Mouse (Mus musculus) forebrain, embryonic 11.5 days (tissue): Measurements from ENCODE around the gene Serpini2. TPM values are rescaled to one million over a fixed set of nuclear protein-coding genes. Genes with fewer than 3 reads are reported as not detected.
"Not testable (repeated sequence)": the region's sequence is repeated elsewhere in the genome, so short reads cannot be mapped to it uniquely, and the experiment has no call there.

Experiments used
- ATAC-seq: fragments of 200-750 bp; cut with Nextera tagmentation; replicated peaks from 2 replicates; pipeline ENCODE4 v1.8.0; 2017; ENCODE audit warnings: moderate TSS enrichment; ENCODE audit not compliant: low FRiP score
- DNase-seq: peaks from one replicate; pipeline ENCODE4 v3.0.0-alpha.2; 2017; ENCODE audit warnings: low spot score
- H3K27ac ChIP-seq: fragments of 300-500 bp; sonication (generic); 2 replicates; pipeline ENCODE4 v1.5.1; 2014; ENCODE audit warnings: low read depth, low read length
- H3K27me3 ChIP-seq: fragments of 300-500 bp; sonication (generic); 2 replicates; pipeline ENCODE4 v1.6.1; 2014; ENCODE audit warnings: mild to moderate bottlenecking, low read length, mixed read lengths; ENCODE audit not compliant: control insufficient read depth, insufficient read depth
- H3K36me3 ChIP-seq: fragments of 300-500 bp; sonication (generic); 2 replicates; pipeline ENCODE4 v1.6.1; 2014; ENCODE audit warnings: mild to moderate bottlenecking, low read length, moderate library complexity, mixed read lengths; ENCODE audit not compliant: control insufficient read depth, insufficient read depth
- H3K4me1 ChIP-seq: fragments of 300-500 bp; sonication (generic); replicated peaks from 2 replicates; pipeline ENCODE4 v1.6.1; 2014; ENCODE audit warnings: low read length, mixed read lengths; ENCODE audit not compliant: control insufficient read depth, insufficient read depth
- H3K4me2 ChIP-seq: fragments of 300-500 bp; sonication (generic); 2 replicates; pipeline ENCODE4 v1.6.1; 2014; ENCODE audit warnings: low read depth, mild to moderate bottlenecking, low read length, moderate library complexity, mixed read lengths; ENCODE audit not compliant: severe bottlenecking
- H3K4me3 ChIP-seq: fragments of 300-500 bp; sonication (generic); 2 replicates; pipeline ENCODE4 v1.5.1; 2014; ENCODE audit warnings: low read depth, low read length
- H3K9ac ChIP-seq: fragments of 300-500 bp; sonication (generic); 2 replicates; pipeline ENCODE4 v1.6.1; 2014; ENCODE audit warnings: low read length
- H3K9me3 ChIP-seq: fragments of 300-500 bp; sonication (generic); 2 replicates; pipeline ENCODE4 v1.6.1; 2016; ENCODE audit warnings: low read length, mixed read lengths; ENCODE audit not compliant: control insufficient read depth
- WGBS: fragments of 180-500 bp; shearing (Covaris S2); extraction: QIAGEN DNeasy Blood & Tissue Kit; methylation state at CpG from one replicate; pipeline ENCODE4 v1.1.7; 2014; 5-methylcytosine and 5-hydroxymethylcytosine counted together
- polyA plus RNA-seq: library from polyadenylated mRNA; unstranded; fragments of >200 nt; fragmentation: Nextera tagmentation; extraction: Ambion mirVana; gene quantifications from 2 replicates; pipeline ENCODE4 v1.2.1, GENCODE M21; 2014

Serpini2 gene
- polyA plus RNA-seq = not detected in 2 replicates

DNA sequence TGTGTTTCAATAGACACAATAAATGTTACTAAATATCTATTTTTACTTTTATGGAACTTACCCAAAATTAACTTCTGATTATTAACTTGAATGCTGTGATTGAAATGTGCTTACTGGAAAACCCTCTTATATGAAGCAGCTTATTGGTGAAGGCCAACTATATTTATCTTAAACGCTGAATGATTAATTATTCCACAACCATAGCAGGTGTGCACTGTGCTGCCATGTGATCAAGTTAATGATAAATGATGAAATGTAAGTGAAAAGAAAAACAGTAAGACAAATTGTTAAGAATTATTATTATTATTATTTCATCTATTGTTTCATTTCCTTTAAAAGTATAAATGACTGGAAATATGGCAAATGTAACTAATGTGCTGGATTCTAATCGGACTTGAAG is at the start of gene Serpini2:
Serpini2 (minus strand) TSS at position 101 of the 400 bp plus-strand sequence.
- no peak for DNase-seq
- H3K4me1 ChIP-seq = no peaks in the 10 kb centered on the region
- H3K36me3 ChIP-seq = no peaks in the 10 kb centered on the region
- no peak within 1 kb of the TSS for H3K4me2 ChIP-seq
- no peak for ATAC-seq
- no peak within 1 kb of the TSS for H3K4me3 ChIP-seq
- H3K27me3 ChIP-seq = no peaks in the 10 kb centered on the region
- no peaks in the 10 kb centered on the region for H3K9me3 ChIP-seq
- 90% methylated on average over 2 of the region's 2 CpGs for WGBS
- H3K9ac ChIP-seq = no peak within 1 kb of the TSS
- H3K27ac ChIP-seq = no peak within 1 kb of the TSS

DNA sequence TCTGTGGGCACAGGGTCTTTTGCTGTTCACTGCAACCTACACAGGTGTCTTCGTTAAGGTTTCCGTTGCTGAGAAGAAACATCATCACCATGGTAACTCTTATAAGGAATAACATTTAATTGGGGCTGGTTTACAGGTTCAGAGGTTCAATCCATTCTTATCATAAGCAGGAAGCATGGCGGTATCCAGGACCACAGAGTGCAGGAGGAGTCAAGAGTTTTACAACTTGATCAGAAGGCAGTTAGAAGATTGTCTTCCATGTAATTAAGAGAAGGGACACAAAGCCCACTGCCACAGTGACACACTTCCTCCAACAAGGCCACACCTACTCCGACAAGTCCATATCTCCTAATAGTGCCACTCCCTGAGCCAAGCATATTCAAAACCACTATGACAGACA is 39.0 kb upstream of the Serpini2 start:
- no peaks in the 10 kb centered on the region for H3K9me3 ChIP-seq
- 81% methylated on average over 4 of the region's 4 CpGs for WGBS
- H3K27ac ChIP-seq = no peak overlapping the region
- H3K36me3 ChIP-seq = no peaks in the 10 kb centered on the region
- H3K4me2 ChIP-seq = no peak overlapping the region
- DNase-seq (no peak), ATAC-seq (no peak)
- no peaks in the 10 kb centered on the region for H3K27me3 ChIP-seq
- no peak overlapping the region for H3K9ac ChIP-seq
- H3K4me3 ChIP-seq = no peak overlapping the region
- H3K4me1 ChIP-seq = no peaks in the 10 kb centered on the region

DNA sequence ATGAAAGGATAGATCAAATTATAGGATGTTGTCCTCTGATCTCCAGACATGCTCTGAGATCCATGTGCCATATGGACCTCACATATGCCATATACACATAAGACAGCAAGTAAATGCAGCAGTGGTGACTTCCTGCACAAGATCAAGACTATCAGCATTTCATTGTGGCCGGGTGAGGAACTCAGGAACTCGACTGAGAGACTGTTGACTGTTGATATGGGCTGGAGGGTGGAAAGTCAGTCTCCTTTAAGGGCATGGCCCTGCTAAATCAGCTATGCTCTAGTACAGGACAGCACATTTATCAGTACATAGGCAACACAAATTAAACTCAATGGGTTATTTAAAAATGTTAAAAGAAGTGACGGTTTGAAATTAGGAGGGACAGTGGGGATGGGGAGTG is 38.4 kb upstream of the Serpini2 start:
- ATAC-seq = no peak
- Histone ChIP-seq H3K27me3 (no peaks in the 10 kb centered on the region), H3K4me3 (no peak overlapping the region), H3K9ac (no peak overlapping the region), H3K27ac (no peak overlapping the region), H3K4me1 (no peaks in the 10 kb centered on the region), H3K9me3 (no peaks in the 10 kb centered on the region), H3K4me2 (no peak overlapping the region), H3K36me3 (no peaks in the 10 kb centered on the region)
- whole genome bisulfite sequencing = 84% methylated on average over 3 of the region's 3 CpGs
- DNase-seq = no peak

DNA sequence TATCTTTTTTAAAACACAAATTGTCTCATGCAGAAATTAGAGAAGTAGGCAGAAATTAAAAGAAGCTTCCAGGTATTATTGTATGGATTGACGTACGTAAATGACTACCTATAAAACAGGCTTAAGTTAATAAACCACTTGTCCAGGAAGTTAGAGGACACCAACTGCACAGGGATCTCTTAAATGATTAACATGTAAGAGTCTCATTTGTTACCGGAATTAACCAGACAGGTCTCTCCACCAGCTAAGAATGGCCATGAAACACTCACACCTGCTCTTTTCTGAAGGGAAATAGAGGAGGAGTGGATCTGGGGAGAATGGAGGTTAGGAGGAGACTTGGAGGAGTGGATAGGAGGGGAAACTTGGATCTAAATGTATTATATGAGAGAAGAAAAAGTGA is 35.7 kb upstream of the Serpini2 start:
- Histone ChIP-seq H3K36me3 (no peaks in the 10 kb centered on the region), H3K27me3 (no peaks in the 10 kb centered on the region), H3K9ac (no peak overlapping the region), H3K4me3 (no peak overlapping the region), H3K27ac (no peak overlapping the region), H3K9me3 (no peaks in the 10 kb centered on the region), H3K4me1 (no peaks in the 10 kb centered on the region), H3K4me2 (no peak overlapping the region)
- no peak for DNase-seq
- WGBS = 93% methylated on average over 3 of the region's 3 CpGs
- no peak for ATAC-seq

DNA sequence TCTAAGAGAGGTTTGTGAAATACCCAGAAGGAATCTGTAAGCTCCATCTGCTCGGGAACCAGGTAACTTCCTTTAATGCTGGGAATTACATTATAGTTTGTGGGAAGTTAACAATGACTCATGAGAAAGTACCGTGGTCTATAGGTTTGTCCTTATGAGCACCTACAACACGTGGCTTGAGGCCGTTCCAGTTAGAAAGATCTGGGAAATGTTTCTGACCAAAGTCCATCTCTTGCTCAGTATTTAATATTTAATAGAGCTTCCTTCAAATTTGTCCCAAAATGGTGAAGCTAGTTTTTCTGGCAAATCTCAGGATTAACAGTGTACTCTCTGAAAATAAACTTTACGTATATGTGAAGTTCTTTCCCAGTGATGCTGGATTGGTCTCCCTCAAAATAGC is 34.7 kb upstream of the Serpini2 start:
- Histone ChIP-seq H3K27me3 (no peaks in the 10 kb centered on the region), H3K4me3 (no peak overlapping the region), H3K4me2 (no peak overlapping the region), H3K9ac (no peak overlapping the region), H3K4me1 (no peaks in the 10 kb centered on the region), H3K36me3 (no peaks in the 10 kb centered on the region), H3K27ac (no peak overlapping the region), H3K9me3 (no peaks in the 10 kb centered on the region)
- 91% methylated on average over 5 of the region's 5 CpGs for WGBS
- ATAC-seq (no peak), DNase-seq (no peak)

DNA sequence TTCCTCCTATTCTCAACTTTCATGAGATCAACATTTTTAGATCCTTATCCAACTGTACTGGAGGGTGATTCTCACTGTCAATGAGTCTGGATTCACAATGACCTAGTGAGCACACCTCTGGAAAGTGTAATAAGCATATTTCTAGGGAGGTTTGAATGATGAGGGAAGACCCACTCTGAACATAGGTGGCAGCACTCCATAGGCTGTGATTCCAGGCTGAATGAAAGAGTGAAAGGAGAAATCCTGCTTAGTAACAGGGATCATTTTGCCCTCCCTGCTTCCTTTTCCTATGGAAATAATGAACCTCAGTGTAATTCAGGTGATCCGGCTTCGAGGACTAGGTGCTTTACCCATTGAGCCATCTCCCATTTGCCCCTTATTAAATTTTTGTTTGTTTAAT is 31.2 kb upstream of the Serpini2 start:
- no peaks in the 10 kb centered on the region for H3K27me3 ChIP-seq
- no peak overlapping the region for H3K4me3 ChIP-seq
- 95% methylated on average over 2 of the region's 2 CpGs for WGBS
- no peaks in the 10 kb centered on the region; the same call in 1 of the 2 replicates for H3K4me1 ChIP-seq
- no peak overlapping the region for H3K9ac ChIP-seq
- DNase-seq = no peak
- no peak for ATAC-seq
- H3K9me3 ChIP-seq = no peaks in the 10 kb centered on the region
- no peak overlapping the region for H3K4me2 ChIP-seq
- no peaks in the 10 kb centered on the region for H3K36me3 ChIP-seq
- H3K27ac ChIP-seq = no peak overlapping the region

DNA sequence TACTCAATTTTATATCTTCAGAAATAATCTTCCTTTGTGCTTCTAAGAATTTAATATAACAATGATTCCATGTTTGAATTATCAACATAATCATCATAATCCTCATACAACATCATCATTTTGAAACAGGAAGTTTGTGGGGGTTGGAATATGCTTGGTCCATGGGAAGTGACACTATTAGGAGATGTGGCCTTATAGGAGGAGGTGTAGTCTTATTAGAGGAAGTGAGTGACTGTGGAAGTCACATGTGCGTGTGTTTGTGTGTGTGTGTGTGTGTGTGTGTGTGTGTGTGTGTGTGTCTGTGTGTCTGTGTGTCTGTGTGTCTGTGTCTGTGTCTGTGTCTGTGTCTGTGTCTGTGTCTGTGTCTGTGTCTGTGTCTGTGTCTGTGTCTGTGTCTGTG is 29.6 kb upstream of the Serpini2 start:
- H3K27ac ChIP-seq, H3K4me3 ChIP-seq, DNase-seq, H3K4me2 ChIP-seq, ATAC-seq, H3K27me3 ChIP-seq, H3K9me3 ChIP-seq, H3K4me1 ChIP-seq, H3K9ac ChIP-seq, H3K36me3 ChIP-seq: not testable (repeated sequence)
- 92% methylated on average over 1 of the region's 1 CpGs for WGBS

DNA sequence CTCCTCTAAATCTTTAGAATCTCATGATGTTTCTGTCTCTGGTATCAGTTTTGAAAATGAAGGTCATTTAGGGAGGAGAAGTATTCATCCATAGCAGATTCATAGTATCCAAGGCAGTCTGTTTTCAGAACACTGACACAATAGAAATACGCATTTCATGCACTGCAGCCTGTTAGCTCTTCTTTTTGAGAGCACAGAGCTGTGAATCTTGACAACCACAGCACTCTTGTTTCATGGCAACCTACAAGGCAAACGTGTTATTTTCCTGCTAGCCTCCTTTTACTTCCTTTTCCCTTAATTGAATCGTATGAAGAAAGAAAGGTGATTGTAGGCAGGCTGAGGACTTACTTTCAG is 27.9 kb upstream of the Serpini2 start:
- no peaks in the 10 kb centered on the region for H3K36me3 ChIP-seq
- no peak overlapping the region for H3K27ac ChIP-seq
- no peak overlapping the region for H3K4me2 ChIP-seq
- H3K4me3 ChIP-seq = no peak overlapping the region
- H3K9ac ChIP-seq = no peak overlapping the region
- WGBS = 59% methylated on average over 3 of the region's 3 CpGs
- no peak for ATAC-seq
- H3K9me3 ChIP-seq = no peaks in the 10 kb centered on the region
- no peaks in the 10 kb centered on the region for H3K27me3 ChIP-seq
- DNase-seq = no peak
- no peaks in the 10 kb centered on the region; the same call in 1 of the 2 replicates for H3K4me1 ChIP-seq

DNA sequence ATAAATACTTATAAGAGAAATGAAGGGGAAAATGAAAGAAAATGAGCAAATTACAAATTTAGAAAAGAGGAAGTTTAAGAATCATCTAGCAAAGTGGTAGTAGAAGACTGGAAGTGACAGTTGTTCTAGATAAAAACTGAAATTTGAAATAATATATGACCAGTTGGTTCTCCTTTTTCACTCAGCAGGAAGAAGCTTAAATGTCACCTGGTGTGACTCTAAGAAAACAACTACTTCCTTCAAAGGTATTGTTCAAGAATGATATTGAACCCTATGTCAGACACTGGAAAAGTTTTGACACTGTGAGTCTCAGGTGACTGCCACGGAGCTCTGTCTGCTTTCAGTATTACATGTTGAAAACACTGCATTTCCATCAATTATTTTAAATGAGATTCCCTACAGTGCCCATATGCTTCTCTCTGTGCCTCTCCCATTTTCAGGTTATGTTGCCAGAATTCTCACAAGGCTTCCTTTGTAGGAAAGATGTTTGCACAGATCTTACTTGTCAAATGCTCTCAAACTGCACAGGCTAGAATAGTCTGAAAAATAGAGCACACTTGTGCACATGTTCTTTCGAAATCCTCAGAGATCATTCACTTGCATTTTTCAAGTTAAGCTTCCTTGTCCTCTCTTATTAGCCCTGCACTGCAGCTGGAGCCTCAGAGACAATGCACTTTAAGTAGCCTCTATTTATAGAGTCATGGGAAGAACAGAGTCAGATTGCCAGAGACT is 27.3 kb upstream of the Serpini2 start:
- no peak overlapping the region for H3K9ac ChIP-seq
- 66% methylated on average over 2 of the region's 2 CpGs for WGBS
- H3K4me2 ChIP-seq = no peak overlapping the region
- H3K4me3 ChIP-seq = no peak overlapping the region
- no peaks in the 10 kb centered on the region for H3K36me3 ChIP-seq
- no peak for ATAC-seq
- no peaks in the 10 kb centered on the region for H3K27me3 ChIP-seq
- no peaks in the 10 kb centered on the region; the same call in 1 of the 2 replicates for H3K4me1 ChIP-seq
- no peaks in the 10 kb centered on the region for H3K9me3 ChIP-seq
- DNase-seq = no peak
- H3K27ac ChIP-seq = no peak overlapping the region
